Mouse (Mus musculus): ENCODE data around the gene Hpn. TPM values are rescaled to one million over a fixed set of nuclear protein-coding genes. Genes with fewer than 3 reads are reported as not detected.

The Hpn gene
- polyA plus RNA-seq, 1 experiment from 2014 or later = 36.0 TPM

DNA sequence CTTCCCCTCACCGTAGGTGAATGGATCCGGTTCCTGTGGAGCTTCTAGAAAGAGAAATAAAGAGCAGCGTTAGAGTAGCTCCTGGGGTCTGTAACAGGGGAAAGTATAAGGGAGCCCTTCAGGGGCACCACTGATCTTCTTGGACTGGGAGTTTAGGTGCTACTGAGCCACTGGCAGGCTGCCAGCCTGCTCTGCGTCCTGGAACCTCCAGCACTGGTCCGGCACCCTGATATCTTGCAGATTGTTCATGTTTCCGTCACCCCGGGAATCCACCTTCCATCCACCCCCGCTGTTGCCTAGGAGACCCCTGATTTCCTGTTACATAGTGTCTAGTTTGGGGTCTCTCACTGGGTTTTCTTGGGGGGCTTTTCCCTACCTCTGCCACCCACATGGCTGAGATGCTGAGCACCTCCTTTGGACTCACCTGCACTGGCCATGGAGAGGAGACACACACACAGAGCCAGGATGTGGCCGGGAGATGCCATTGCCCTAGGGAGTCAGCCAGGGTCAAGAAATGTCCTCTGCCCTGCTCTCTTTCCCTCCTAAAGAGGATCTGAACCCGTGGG lies 61.1 kb downstream of the Hpn start:
- 0 out of 2 replicates have a peak overlapping the region, but pooled peaks have one; percentile 43 for H3K9ac ChIP-seq (ENCODE audit: low read length)
- WGBS = 36% methylated on average over 10 of the region's 10 CpGs
- H3K27me3 ChIP-seq (ENCODE audit: control insufficient read depth, insufficient read depth, low read length) = peaks cover 45% of the 10 kb centered on the region
- H3K4me3 ChIP-seq (replicated peaks; ENCODE audit: low read length) = no peak overlapping the region
- 0 out of 2 replicates have a peak overlapping the region, but pooled peaks have one; percentile 19 for H3K27ac ChIP-seq (ENCODE audit: low read length)
- H3K9me3 ChIP-seq (replicated peaks; ENCODE audit: control insufficient read depth, low read length) = no peaks in the 10 kb centered on the region
- no peaks in the 10 kb centered on the region for H3K36me3 ChIP-seq (ENCODE audit: control insufficient read depth, insufficient read depth, low read length)
- ATAC-seq (ENCODE audit: insufficient read depth, low FRiP score) = no peak
- peak overlapping the region; percentile 53 for H3K4me2 ChIP-seq (ENCODE audit: low read depth, low read length)
- peaks cover 39% of the 10 kb centered on the region for H3K4me1 ChIP-seq (ENCODE audit: control insufficient read depth, insufficient read depth, low read length)

- 4% methylated on average over 34 of the region's 34 CpGs for WGBS
- H3K9me3 ChIP-seq (replicated peaks; ENCODE audit: control insufficient read depth, low read length) = no peaks in the 10 kb centered on the region
- peak; percentile 51; the same call in 1 of the 2 replicates for ATAC-seq (ENCODE audit: insufficient read depth, low FRiP score)
- H3K36me3 ChIP-seq (ENCODE audit: control insufficient read depth, insufficient read depth, low read length) = no peaks in the 10 kb centered on the region
- H3K4me2 ChIP-seq (ENCODE audit: low read depth, low read length) = peak overlapping the region; percentile 45
- peaks cover 45% of the 10 kb centered on the region for H3K27me3 ChIP-seq (ENCODE audit: control insufficient read depth, insufficient read depth, low read length)
- H3K4me1 ChIP-seq (ENCODE audit: control insufficient read depth, insufficient read depth, low read length) = peaks cover 37% of the 10 kb centered on the region
- H3K9ac ChIP-seq (ENCODE audit: low read length) = peak overlapping the region; percentile 34
- H3K4me3 ChIP-seq (replicated peaks; ENCODE audit: low read length) = peak overlapping the region; percentile 22
- no peak overlapping the region for H3K27ac ChIP-seq (ENCODE audit: low read length)
These were observed 62.3 kb downstream of the Hpn start for GRCm38 (mm10) chr7:31052636-31053434.

DNA sequence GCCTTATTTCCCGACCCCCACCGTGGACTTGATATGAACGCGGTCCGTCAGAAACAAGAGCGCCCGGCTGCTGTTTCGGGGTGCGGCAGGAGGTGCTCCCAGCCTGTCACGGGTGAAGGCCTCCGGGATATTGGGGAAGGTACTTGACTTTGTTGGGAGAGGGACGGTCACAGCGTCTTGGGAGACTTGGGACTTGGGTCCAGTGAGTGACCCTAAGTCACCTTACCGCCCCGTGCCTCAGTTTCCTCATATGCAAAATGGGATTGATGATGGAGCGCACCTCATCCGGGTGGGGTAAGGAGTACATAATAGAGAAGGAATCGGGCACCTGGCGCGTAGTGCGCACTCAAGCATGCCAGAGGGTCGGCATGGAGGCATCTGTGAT lies 62.8 kb downstream of the Hpn start:
- peaks cover 45% of the 10 kb centered on the region for H3K27me3 ChIP-seq (ENCODE audit: control insufficient read depth, insufficient read depth, low read length)
- H3K4me1 ChIP-seq (ENCODE audit: control insufficient read depth, insufficient read depth, low read length) = peaks cover 37% of the 10 kb centered on the region
- H3K9me3 ChIP-seq (replicated peaks; ENCODE audit: control insufficient read depth, low read length) = no peaks in the 10 kb centered on the region
- WGBS = 8% methylated on average over 22 of the region's 22 CpGs
- H3K27ac ChIP-seq (ENCODE audit: low read length) = no peak overlapping the region
- no peaks in the 10 kb centered on the region for H3K36me3 ChIP-seq (ENCODE audit: control insufficient read depth, insufficient read depth, low read length)
- peak overlapping the region; percentile 22 for H3K4me3 ChIP-seq (replicated peaks; ENCODE audit: low read length)
- no peak for ATAC-seq (ENCODE audit: insufficient read depth, low FRiP score)
- H3K4me2 ChIP-seq (ENCODE audit: low read depth, low read length) = peak overlapping the region; percentile 45
- H3K9ac ChIP-seq (ENCODE audit: low read length) = peak overlapping the region; percentile 34

DNA sequence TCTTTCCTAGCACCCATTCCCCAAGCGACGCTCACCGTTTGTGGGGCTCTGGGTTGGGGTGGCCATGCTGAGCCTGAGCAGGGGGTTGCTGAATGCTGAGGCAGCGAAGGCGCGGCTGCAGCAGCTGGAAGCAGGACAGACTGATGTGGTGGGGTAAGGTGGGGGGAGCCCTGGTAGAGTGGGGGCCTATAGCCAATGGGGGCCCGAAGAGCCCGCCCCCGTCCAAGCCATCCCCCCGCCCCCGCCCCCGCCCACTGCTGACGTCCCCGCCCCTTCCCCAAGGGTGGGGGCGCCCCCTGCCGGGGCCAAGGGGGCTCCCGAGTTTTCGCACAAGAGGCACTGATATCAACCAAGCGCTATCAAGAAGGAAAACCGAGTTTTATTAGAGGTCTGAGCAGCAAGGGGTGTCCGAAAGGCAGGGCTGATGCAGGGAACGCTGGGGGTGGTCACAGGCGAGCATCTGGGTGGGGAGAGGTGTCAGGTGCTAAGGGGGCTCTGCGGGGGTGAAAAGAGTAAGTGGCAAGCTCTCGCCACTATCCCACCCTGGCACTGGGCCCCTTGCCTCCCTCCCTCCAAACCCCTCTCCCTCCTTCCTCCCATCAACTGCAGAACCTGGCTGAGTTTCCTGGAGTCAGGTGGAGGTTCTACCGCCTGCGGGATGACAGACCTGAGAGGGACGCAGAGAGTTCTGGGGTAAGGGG lies 63.6 kb downstream of the Hpn start, which contains the start of gene Fxyd7:
Gene Fxyd7 (minus strand): TSS at position 147 of the 701 bp plus-strand sequence.
- peaks cover 45% of the 10 kb centered on the region for H3K27me3 ChIP-seq (ENCODE audit: control insufficient read depth, insufficient read depth, low read length)
- H3K4me1 ChIP-seq (ENCODE audit: control insufficient read depth, insufficient read depth, low read length) = peaks cover 37% of the 10 kb centered on the region
- peak within 1 kb of the TSS; percentile 51 for H3K4me2 ChIP-seq (ENCODE audit: low read depth, low read length)
- peak within 1 kb of the TSS; percentile 33 for H3K4me3 ChIP-seq (replicated peaks; ENCODE audit: low read length)
- ATAC-seq (ENCODE audit: insufficient read depth, low FRiP score) = no peak
- H3K9me3 ChIP-seq (replicated peaks; ENCODE audit: control insufficient read depth, low read length) = no peaks in the 10 kb centered on the region
- peak within 1 kb of the TSS; percentile 42 for H3K9ac ChIP-seq (ENCODE audit: low read length)
- WGBS = 4% methylated on average over 27 of the region's 28 CpGs
- no peak within 1 kb of the TSS for H3K27ac ChIP-seq (ENCODE audit: low read length)
- H3K36me3 ChIP-seq (ENCODE audit: control insufficient read depth, insufficient read depth, low read length) = no peaks in the 10 kb centered on the region

DNA sequence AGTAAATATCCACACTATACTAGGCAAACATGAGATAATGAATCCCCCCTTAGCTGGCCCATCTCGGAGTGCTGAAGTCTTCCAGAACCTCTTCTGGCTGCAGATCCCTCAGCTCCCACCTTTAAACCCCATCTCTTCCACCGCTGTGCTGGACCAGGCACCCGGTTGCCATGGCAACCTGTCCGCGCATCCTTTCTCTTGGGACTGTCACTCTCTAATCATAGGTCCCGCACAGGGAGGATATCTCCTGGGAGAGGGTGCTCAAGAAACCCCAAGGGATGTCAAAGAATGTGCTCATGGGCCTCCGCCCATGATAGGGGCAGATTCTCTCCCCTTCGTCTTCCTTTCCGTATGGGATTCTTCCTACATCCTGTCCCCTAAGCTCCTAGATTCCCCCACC lies 64.2 kb downstream of the Hpn start:
- Histone ChIP-seq H3K4me1 (ENCODE audit: control insufficient read depth, insufficient read depth, low read length) (peaks cover 37% of the 10 kb centered on the region), H3K9me3 (replicated peaks; ENCODE audit: control insufficient read depth, low read length) (no peaks in the 10 kb centered on the region), H3K9ac (ENCODE audit: low read length) (peak overlapping the region; percentile 42; the same call in 1 of the 2 replicates), H3K4me2 (ENCODE audit: low read depth, low read length) (peak overlapping the region; percentile 51), H3K27me3 (ENCODE audit: control insufficient read depth, insufficient read depth, low read length) (peaks cover 45% of the 10 kb centered on the region), H3K36me3 (ENCODE audit: control insufficient read depth, insufficient read depth, low read length) (no peaks in the 10 kb centered on the region), H3K27ac (ENCODE audit: low read length) (no peak overlapping the region), H3K4me3 (replicated peaks; ENCODE audit: low read length) (peak overlapping the region; percentile 33)
- 5% methylated on average over 9 of the region's 9 CpGs for WGBS
- ATAC-seq (ENCODE audit: insufficient read depth, low FRiP score) = no peak

- Histone ChIP-seq H3K4me1 (ENCODE audit: control insufficient read depth, insufficient read depth, low read length) (peaks cover 37% of the 10 kb centered on the region), H3K9ac (ENCODE audit: low read length) (peak overlapping the region; percentile 33; the same call in 1 of the 2 replicates)
These were observed 64.6 kb downstream of the Hpn start for GRCm38 (mm10) chr7:31050487-31050886.

DNA sequence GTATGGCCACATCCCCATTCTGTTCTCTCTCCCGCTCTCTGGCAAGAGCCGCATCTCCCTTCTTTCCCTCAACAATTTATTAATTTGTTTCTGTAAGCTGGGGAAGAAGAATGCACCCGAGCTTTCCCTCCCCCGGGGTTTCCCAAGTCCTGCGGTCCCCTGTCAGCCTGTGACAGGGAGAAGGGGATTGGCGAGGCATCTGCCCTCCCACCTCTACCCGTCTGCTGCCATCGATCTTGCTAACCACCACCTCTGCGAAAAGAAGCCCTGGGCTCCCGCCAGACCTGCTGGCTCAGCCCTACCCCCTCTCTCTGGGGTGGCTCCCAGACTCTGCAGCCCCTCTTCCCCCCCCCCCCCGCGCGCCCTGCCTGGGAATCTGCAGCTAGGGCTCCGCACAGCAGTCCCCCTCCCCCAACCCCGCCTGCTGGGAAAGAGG lies 65.2 kb downstream of the Hpn start:
- Histone ChIP-seq H3K9ac (ENCODE audit: low read length) (peak overlapping the region; percentile 33; the same call in 1 of the 2 replicates), H3K27me3 (ENCODE audit: control insufficient read depth, insufficient read depth, low read length) (peaks cover 45% of the 10 kb centered on the region), H3K36me3 (ENCODE audit: control insufficient read depth, insufficient read depth, low read length) (no peaks in the 10 kb centered on the region), H3K4me1 (ENCODE audit: control insufficient read depth, insufficient read depth, low read length) (peaks cover 37% of the 10 kb centered on the region), H3K9me3 (replicated peaks; ENCODE audit: control insufficient read depth, low read length) (no peaks in the 10 kb centered on the region), H3K4me3 (replicated peaks; ENCODE audit: low read length) (peak overlapping the region; percentile 33), H3K4me2 (ENCODE audit: low read depth, low read length) (peak overlapping the region; percentile 51), H3K27ac (ENCODE audit: low read length) (no peak overlapping the region)
- 3% methylated on average over 12 of the region's 15 CpGs for WGBS
- no peak for ATAC-seq (ENCODE audit: insufficient read depth, low FRiP score)

More at GRCm38 (mm10) chr7:31050487-31050886, 64.6 kb downstream of the Hpn start:
- no peaks in the 10 kb centered on the region for H3K9me3 ChIP-seq (replicated peaks; ENCODE audit: control insufficient read depth, low read length)
- WGBS = 4% methylated on average over 6 of the region's 6 CpGs
- no peak overlapping the region for H3K27ac ChIP-seq (ENCODE audit: low read length)
- peaks cover 45% of the 10 kb centered on the region for H3K27me3 ChIP-seq (ENCODE audit: control insufficient read depth, insufficient read depth, low read length)
- H3K4me3 ChIP-seq (replicated peaks; ENCODE audit: low read length) = peak overlapping the region; percentile 33
- no peak for ATAC-seq (ENCODE audit: insufficient read depth, low FRiP score)
- no peaks in the 10 kb centered on the region for H3K36me3 ChIP-seq (ENCODE audit: control insufficient read depth, insufficient read depth, low read length)
- peak overlapping the region; percentile 51 for H3K4me2 ChIP-seq (ENCODE audit: low read depth, low read length)

DNA sequence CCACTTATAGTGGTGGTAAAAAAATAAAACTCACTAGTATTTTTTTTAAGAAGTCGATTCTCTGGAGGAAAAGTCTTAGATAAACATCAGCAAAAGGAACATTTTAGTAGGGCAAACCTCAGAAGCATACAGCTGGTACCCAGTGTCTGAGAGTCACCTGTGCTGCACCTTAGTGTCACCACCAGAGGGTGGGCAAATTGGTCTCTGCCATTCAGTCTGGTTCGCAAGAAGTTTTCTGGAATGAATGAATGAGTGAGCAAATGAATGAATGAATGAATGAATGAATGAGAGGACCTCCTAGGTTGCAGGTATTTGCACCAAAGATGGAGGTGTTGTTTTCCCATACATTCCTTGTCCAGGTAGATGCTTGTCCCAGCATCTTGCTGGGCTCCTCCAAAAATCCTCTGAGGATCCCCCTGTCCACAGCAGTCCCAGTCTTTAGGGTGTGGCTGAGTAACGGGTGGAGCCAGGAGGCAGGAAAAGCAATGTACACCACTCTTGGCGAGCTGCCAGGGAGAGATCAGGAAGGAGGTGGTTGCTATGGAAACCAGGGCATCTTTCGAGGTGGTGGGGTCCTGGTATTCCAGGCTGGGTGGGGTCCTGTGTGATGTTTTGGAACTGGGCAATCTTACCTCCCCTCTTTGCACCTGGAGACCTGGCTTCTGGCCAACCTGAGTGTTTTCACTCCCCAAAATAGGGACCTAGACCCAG lies 65.8 kb downstream of the Hpn start:
- H3K4me3 ChIP-seq (replicated peaks; ENCODE audit: low read length) = peak overlapping the region; percentile 33; the same call in 1 of the 2 replicates
- no peak for ATAC-seq (ENCODE audit: insufficient read depth, low FRiP score)
- 14% methylated on average over 5 of the region's 5 CpGs for WGBS
- H3K4me1 ChIP-seq (ENCODE audit: control insufficient read depth, insufficient read depth, low read length) = peaks cover 34% of the 10 kb centered on the region
- H3K27ac ChIP-seq (ENCODE audit: low read length) = no peak overlapping the region
- no peak overlapping the region for H3K9ac ChIP-seq (ENCODE audit: low read length)
- H3K4me2 ChIP-seq (ENCODE audit: low read depth, low read length) = peak overlapping the region; percentile 51
- H3K9me3 ChIP-seq (replicated peaks; ENCODE audit: control insufficient read depth, low read length) = no peaks in the 10 kb centered on the region
- H3K27me3 ChIP-seq (ENCODE audit: control insufficient read depth, insufficient read depth, low read length) = peaks cover 45% of the 10 kb centered on the region
- H3K36me3 ChIP-seq (ENCODE audit: control insufficient read depth, insufficient read depth, low read length) = no peaks in the 10 kb centered on the region

All from stomach, embryonic 16.5 days (tissue).